Mouse (Mus musculus): ENCODE measurements around the gene Hist1h3i. TPM values are rescaled to one million over a fixed set of nuclear protein-coding genes. Genes with fewer than 3 reads are reported as not detected.
"Not testable (repeated sequence)": the region's sequence is repeated elsewhere in the genome, so short reads cannot be mapped to it uniquely, and the experiment has no call there.

Gene Hist1h3i
- 53.6 and 66.8 TPM in 2 replicates for polyA plus RNA-seq (2015; fragmentation: Nextera tagmentation; extraction: Ambion mirVana)

DNA sequence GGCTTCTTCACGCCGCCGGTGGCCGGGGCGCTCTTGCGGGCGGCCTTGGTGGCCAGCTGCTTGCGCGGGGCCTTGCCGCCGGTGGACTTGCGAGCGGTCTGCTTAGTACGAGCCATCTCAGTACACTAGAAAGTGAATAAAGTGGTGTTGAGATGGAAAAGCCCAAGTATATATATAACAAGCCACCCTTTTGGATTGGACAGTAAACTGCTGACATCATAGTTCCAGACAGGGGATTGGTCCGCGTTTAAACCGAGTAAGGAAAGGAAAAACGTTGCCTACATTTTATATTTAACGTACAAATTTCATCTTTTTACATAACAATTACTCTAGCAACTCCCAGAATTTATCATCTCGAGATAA is at the start of gene Hist1h3i:
TSS of gene Hist1h3i (minus strand) at position 116 of the 363 bp plus-strand sequence.
- Histone ChIP-seq H3K4me1 (ENCODE audit: control insufficient read depth, insufficient read depth, low read length) (peaks cover 17% of the 10 kb centered on the region), H3K27me3 (replicated peaks; ENCODE audit: control insufficient read depth, insufficient read depth, low read length) (no peaks in the 10 kb centered on the region), H3K9ac (ENCODE audit: low read depth, low read length) (peak within 1 kb of the TSS; percentile 68), H3K4me3 (ENCODE audit: low read length) (peak within 1 kb of the TSS; percentile 43), H3K4me2 (ENCODE audit: low read depth, low read length) (peak within 1 kb of the TSS; percentile 67), H3K36me3 (ENCODE audit: control insufficient read depth, insufficient read depth, low read length) (no peaks in the 10 kb centered on the region), H3K9me3 (ENCODE audit: control insufficient read depth, low read length) (no peaks in the 10 kb centered on the region), H3K27ac (ENCODE audit: low read length) (peak within 1 kb of the TSS; percentile 83)
- peak; percentile 58 for ATAC-seq
- under 1% methylated on average over 14 of the region's 20 CpGs for WGBS

DNA sequence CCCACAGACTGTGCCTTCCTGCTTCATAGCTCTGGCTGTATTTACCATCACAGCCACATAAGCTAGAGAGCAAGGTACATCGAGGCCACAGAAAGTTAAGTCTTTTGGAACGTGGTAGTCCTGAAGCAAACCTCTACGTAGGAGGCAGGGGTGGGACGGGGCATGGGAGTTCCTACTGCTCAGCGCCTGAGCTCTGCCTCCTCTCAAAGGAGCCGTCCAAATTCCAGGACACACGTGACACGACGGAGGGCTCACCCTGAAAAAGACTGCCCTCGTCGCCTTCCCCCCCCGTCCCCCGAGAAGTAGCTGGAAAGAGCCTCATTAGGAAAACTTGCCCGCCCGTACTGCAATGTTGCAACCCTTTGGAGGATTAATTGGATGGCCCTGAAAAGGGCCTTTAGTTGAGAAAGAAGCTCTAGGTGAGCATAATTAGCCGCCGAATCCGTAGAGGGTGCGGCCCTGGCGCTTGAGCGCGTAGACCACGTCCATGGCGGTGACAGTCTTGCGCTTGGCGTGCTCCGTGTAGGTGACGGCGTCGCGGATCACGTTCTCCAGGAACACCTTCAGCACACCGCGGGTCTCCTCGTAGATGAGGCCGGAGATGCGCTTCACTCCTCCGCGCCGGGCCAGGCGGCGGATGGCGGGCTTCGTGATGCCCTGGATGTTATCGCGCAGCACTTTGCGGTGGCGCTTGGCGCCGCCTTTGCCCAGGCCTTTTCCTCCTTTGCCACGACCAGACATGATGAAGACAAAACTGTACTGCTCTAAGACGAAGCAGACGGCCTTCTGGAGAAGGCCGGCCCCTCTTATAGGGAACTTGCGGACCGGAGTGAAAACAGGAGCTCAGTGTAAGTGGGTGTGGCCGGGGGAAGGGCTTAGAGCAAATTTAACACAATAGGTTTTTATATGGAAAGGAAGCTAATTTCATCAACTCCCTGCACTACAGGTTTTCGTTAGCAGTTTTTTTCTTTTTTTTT is 48.5 kb upstream of the Hist1h3i start, which contains the start of gene Hist1h4n:
TSS of gene Hist1h4n (minus strand) at position 779 of the 977 bp plus-strand sequence.
- not testable (repeated sequence) for H3K27me3 ChIP-seq (replicated peaks; ENCODE audit: control insufficient read depth, insufficient read depth, low read length); H3K36me3 ChIP-seq (ENCODE audit: control insufficient read depth, insufficient read depth, low read length); H3K27ac ChIP-seq (ENCODE audit: low read length); H3K9me3 ChIP-seq (ENCODE audit: control insufficient read depth, low read length); H3K4me1 ChIP-seq (ENCODE audit: control insufficient read depth, insufficient read depth, low read length); H3K9ac ChIP-seq (ENCODE audit: low read depth, low read length)
- 0% methylated on average over 24 of the region's 58 CpGs for WGBS
- Histone ChIP-seq H3K4me3 (ENCODE audit: low read length) (peak within 1 kb of the TSS; percentile 12; the same call in 1 of the 2 replicates), H3K4me2 (ENCODE audit: low read depth, low read length) (0 out of 2 replicates have a peak within 1 kb of the TSS, but pooled peaks have one; percentile 9)
- peak; percentile 81 for ATAC-seq

DNA sequence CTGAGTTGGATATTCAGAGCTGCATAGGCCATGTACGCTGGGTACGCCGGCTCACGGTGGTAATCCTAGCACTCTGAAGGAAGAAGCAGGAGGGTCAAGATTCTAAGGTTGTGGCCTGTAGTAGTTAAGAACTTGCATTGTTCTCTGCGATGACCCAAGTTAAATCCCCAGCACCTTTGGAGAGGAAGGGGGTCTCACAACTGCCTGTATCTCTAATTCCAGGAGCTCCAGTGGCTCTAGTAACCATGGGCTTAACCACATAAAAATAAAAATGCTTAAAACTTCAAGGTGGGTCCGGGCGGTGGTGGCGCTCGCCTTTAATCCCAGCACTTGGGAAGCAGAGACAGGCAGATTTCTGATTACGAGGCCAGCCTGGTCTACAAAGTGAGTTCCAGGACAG is 47.2 kb upstream of the Hist1h3i start:
- no peak for ATAC-seq
- Histone ChIP-seq H3K36me3 (ENCODE audit: control insufficient read depth, insufficient read depth, low read length) (no peaks in the 10 kb centered on the region), H3K9ac (ENCODE audit: low read depth, low read length) (no peak overlapping the region), H3K27ac (ENCODE audit: low read length) (no peak overlapping the region), H3K9me3 (ENCODE audit: control insufficient read depth, low read length) (no peaks in the 10 kb centered on the region), H3K4me2 (ENCODE audit: low read depth, low read length) (no peak overlapping the region), H3K4me3 (ENCODE audit: low read length) (no peak overlapping the region), H3K27me3 (replicated peaks; ENCODE audit: control insufficient read depth, insufficient read depth, low read length) (no peaks in the 10 kb centered on the region), H3K4me1 (ENCODE audit: control insufficient read depth, insufficient read depth, low read length) (no peaks in the 10 kb centered on the region)
- WGBS = 89% methylated on average over 10 of the region's 10 CpGs

DNA sequence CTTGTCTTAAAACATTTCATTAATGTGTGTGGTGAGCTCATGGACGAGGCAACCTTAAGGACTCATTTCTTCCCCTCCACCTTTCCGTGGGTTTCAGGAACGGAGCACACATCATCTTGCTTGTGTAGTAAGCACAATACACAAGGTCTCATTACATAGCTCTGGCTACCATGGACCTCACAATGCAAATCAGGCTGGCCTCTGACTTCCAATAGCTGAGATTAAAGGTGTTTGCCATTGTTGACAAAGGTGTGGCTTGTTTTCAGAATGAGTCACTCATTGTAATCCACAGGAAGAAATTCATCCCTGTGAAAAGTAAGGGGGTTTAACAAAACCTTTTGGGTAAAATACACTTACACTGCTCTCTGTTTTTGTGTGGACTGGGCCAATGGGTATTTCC is 45.3 kb upstream of the Hist1h3i start:
- H3K4me3 ChIP-seq (ENCODE audit: low read length) = no peak overlapping the region
- no peaks in the 10 kb centered on the region for H3K27me3 ChIP-seq (replicated peaks; ENCODE audit: control insufficient read depth, insufficient read depth, low read length)
- no peak for ATAC-seq
- no peaks in the 10 kb centered on the region for H3K36me3 ChIP-seq (ENCODE audit: control insufficient read depth, insufficient read depth, low read length)
- H3K4me2 ChIP-seq (ENCODE audit: low read depth, low read length) = no peak overlapping the region
- no peak overlapping the region for H3K27ac ChIP-seq (ENCODE audit: low read length)
- 67% methylated on average over 3 of the region's 3 CpGs for WGBS
- no peaks in the 10 kb centered on the region for H3K4me1 ChIP-seq (ENCODE audit: control insufficient read depth, insufficient read depth, low read length)
- no peaks in the 10 kb centered on the region for H3K9me3 ChIP-seq (ENCODE audit: control insufficient read depth, low read length)
- H3K9ac ChIP-seq (ENCODE audit: low read depth, low read length) = no peak overlapping the region

DNA sequence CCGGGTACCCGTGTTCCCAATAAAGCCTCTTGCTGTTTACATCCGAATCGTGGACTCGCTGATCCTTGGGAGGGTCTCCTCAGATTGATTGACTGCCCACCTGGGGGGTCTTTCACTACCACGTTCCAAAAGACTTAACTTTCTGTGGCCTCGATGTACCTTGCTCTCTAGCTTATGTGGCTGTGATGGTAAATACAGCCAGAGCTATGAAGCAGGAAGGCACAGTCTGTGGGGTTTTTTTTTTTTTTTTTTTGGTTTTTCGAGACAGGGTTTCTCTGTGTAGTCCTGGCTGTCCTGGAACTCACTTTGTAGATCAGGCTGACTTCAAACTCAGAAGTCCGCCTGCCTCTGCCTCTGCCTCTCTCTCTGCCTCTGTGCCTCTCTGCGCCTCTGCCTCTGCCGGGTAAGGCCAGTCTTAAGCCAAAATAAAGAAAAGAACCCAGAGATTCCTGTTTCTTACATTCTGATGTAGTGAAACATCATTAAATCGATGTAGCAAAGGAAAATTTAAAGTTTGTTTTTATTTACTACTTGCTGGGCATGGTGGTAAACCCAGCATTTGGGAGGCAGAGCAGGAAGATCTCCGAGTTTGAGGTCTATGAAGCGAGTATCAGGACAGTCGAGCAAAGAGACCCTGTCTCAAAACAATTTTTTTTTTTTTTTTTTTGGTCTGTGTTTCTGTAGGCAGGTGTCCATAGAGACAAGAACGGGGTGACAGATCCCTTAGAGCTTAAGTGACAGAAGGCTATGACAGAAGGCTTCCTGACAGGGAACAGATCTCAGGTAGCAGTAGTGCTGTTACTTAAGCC is 37.1 kb upstream of the Hist1h3i start:
- H3K4me3 ChIP-seq (ENCODE audit: low read length) = not testable (repeated sequence)

DNA sequence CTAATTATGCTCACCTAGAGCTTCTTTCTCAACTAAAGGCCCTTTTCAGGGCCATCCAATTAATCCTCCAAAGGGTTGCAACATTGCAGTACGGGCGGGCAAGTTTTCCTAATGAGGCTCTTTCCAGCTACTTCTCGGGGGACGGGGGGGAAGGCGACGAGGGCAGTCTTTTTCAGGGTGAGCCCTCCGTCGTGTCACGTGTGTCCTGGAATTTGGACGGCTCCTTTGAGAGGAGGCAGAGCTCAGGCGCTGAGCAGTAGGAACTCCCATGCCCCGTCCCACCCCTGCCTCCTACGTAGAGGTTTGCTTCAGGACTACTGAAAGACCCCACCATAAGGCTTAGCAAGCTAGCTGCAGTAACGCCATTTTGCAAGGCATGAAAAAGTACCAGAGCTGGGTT is 28.9 kb upstream of the Hist1h3i start:
- peak; percentile 60 for ATAC-seq
- not testable (repeated sequence) for H3K4me2 ChIP-seq (ENCODE audit: low read depth, low read length); H3K9ac ChIP-seq (ENCODE audit: low read depth, low read length); H3K4me3 ChIP-seq (ENCODE audit: low read length); H3K27me3 ChIP-seq (replicated peaks; ENCODE audit: control insufficient read depth, insufficient read depth, low read length); H3K4me1 ChIP-seq (ENCODE audit: control insufficient read depth, insufficient read depth, low read length); H3K9me3 ChIP-seq (ENCODE audit: control insufficient read depth, low read length); H3K27ac ChIP-seq (ENCODE audit: low read length); H3K36me3 ChIP-seq (ENCODE audit: control insufficient read depth, insufficient read depth, low read length)
- 0% methylated on average over 14 of the region's 14 CpGs for WGBS

More for the DNA sequence above, 37.1 kb upstream of the Hist1h3i start:
- peak; percentile 42; the same call in 1 of the 2 replicates for ATAC-seq
- not testable (repeated sequence) for H3K27ac ChIP-seq (ENCODE audit: low read length); H3K36me3 ChIP-seq (ENCODE audit: control insufficient read depth, insufficient read depth, low read length); H3K9ac ChIP-seq (ENCODE audit: low read depth, low read length); H3K4me1 ChIP-seq (ENCODE audit: control insufficient read depth, insufficient read depth, low read length); H3K9me3 ChIP-seq (ENCODE audit: control insufficient read depth, low read length); H3K27me3 ChIP-seq (replicated peaks; ENCODE audit: control insufficient read depth, insufficient read depth, low read length); H3K4me2 ChIP-seq (ENCODE audit: low read depth, low read length)
- WGBS = 71% methylated on average over 7 of the region's 16 CpGs

DNA sequence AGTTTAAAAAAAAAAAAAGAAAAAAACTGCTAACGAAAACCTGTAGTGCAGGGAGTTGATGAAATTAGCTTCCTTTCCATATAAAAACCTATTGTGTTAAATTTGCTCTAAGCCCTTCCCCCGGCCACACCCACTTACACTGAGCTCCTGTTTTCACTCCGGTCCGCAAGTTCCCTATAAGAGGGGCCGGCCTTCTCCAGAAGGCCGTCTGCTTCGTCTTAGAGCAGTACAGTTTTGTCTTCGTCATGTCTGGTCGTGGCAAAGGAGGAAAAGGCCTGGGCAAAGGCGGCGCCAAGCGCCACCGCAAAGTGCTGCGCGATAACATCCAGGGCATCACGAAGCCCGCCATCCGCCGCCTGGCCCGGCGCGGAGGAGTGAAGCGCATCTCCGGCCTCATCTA is 28.4 kb upstream of the Hist1h3i start, which contains the start of gene Hist1h4m:
TSS of gene Hist1h4m (plus strand) at position 208 of the 400 bp plus-strand sequence.
- H3K9me3 ChIP-seq (ENCODE audit: control insufficient read depth, low read length); H3K27me3 ChIP-seq (replicated peaks; ENCODE audit: control insufficient read depth, insufficient read depth, low read length); H3K4me3 ChIP-seq (ENCODE audit: low read length); H3K4me1 ChIP-seq (ENCODE audit: control insufficient read depth, insufficient read depth, low read length); H3K27ac ChIP-seq (ENCODE audit: low read length); H3K4me2 ChIP-seq (ENCODE audit: low read depth, low read length); H3K36me3 ChIP-seq (ENCODE audit: control insufficient read depth, insufficient read depth, low read length); H3K9ac ChIP-seq (ENCODE audit: low read depth, low read length): not testable (repeated sequence)
- no CpG with 5 or more reads among the region's 24 CpGs for WGBS
- peak; percentile 47 for ATAC-seq

DNA sequence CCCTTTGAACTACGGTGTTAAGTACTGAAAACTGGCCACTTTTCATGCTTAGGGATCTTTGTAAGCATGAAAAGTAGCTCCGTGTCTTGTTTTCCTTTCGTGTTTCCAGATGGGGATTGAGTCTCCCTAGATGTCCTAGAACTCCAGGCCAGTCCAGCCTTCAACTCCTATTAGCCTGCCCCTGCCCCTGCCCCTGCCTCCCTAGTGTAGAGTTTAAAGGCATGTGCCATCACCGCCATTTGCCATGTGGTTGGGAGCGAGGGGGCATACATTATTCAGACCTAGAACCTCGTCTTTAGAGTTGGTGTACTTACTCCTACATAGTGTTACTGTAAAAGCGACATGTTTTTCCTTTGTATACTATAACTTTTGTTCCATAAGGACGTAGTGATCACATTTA is 27.9 kb upstream of the Hist1h3i start:
- H3K4me3 ChIP-seq (ENCODE audit: low read length); H3K4me2 ChIP-seq (ENCODE audit: low read depth, low read length); H3K9me3 ChIP-seq (ENCODE audit: control insufficient read depth, low read length); H3K27me3 ChIP-seq (replicated peaks; ENCODE audit: control insufficient read depth, insufficient read depth, low read length); H3K4me1 ChIP-seq (ENCODE audit: control insufficient read depth, insufficient read depth, low read length); H3K27ac ChIP-seq (ENCODE audit: low read length); H3K36me3 ChIP-seq (ENCODE audit: control insufficient read depth, insufficient read depth, low read length); H3K9ac ChIP-seq (ENCODE audit: low read depth, low read length): not testable (repeated sequence)
- peak; percentile 19 for ATAC-seq
- no CpG with 5 or more reads among the region's 8 CpGs for WGBS

DNA sequence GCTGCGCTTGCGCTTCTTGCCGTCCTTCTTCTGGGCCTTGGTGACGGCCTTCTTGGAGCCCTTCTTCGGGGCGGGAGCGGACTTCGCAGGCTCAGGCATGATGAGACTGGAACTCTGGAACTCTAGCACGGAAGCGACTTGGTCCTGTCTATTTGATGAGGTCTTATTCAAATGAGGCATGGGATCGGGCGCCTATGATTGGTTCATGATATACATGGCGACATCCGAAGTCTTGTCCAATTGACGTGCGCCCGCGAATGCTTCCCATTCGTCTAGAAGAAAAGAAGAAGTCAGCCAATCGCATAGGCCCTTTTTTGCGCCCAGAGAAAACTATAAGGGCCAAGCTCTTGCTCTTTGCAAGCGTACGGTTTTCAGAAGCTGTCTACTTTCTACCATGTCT is 26.9 kb upstream of the Hist1h3i start, which contains the start of the genes Hist1h2bq and Hist1h2ao:
TSS of gene Hist1h2bq (minus strand) at position 125 of the 400 bp plus-strand sequence.
TSS of gene Hist1h2ao (plus strand) at position 393 of the 400 bp plus-strand sequence.
- not testable (repeated sequence) for H3K4me1 ChIP-seq (ENCODE audit: control insufficient read depth, insufficient read depth, low read length); H3K27me3 ChIP-seq (replicated peaks; ENCODE audit: control insufficient read depth, insufficient read depth, low read length); H3K36me3 ChIP-seq (ENCODE audit: control insufficient read depth, insufficient read depth, low read length); H3K27ac ChIP-seq (ENCODE audit: low read length); H3K9ac ChIP-seq (ENCODE audit: low read depth, low read length); H3K4me3 ChIP-seq (ENCODE audit: low read length); H3K4me2 ChIP-seq (ENCODE audit: low read depth, low read length); H3K9me3 ChIP-seq (ENCODE audit: control insufficient read depth, low read length)
- ATAC-seq = peak; percentile 95
- WGBS = no CpG with 5 or more reads among the region's 23 CpGs

Data from intestine, embryonic 16.5 days (tissue).